Mouse (Mus musculus): ENCODE measurements around the gene Dnm3.

DNA sequence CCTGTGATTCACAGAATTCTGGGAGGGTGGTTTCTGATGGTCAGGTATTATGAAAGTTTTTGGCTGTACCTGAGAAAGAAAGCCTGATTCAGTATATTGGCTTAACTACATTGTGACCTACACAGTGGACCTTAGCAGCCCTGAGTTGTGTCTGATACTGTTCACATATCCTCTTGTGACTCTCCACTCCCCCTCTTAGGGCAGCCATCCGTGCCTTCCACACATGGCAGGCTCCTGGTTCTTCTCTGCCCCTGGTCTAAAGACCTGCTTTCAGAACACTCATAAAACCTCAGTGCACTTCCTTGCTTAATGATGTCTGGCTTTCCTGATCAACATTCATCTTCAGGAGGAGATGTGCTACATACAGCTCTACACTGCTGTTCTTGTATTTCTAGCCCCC is 525.2 kb downstream of the Dnm3 start:
- TF ChIP-seq CTCF (IDR thresholded peaks at IDR 0.05; ENCODE audit: extremely low read depth, insufficient read length, insufficient replicate concordance, low read depth, low read length) (no peak), POLR2A (IDR thresholded peaks at IDR 0.05; ENCODE audit: low read depth, low read length) (no peak)

All from small intestine, adult 2 months (tissue).